Mouse (Mus musculus): ENCODE measurements around the gene Glrb. TPM values are rescaled to one million over a fixed set of nuclear protein-coding genes. Genes with fewer than 3 reads are reported as not detected.

Glrb gene
- polyA plus RNA-seq, 1 experiment from 2014 or later, result 0.09 TPM

- Histone ChIP-seq H3K27me3 (peaks cover 17% of the 10 kb centered on the region), H3K4me2 (no peak overlapping the region), H3K9ac (no peak overlapping the region), H3K36me3 (replicated peaks) (no peaks in the 10 kb centered on the region), H3K4me1 (replicated peaks) (no peaks in the 10 kb centered on the region), H3K9me3 (replicated peaks) (no peaks in the 10 kb centered on the region), H3K4me3 (replicated peaks) (no peak overlapping the region), H3K27ac (replicated peaks) (no peak overlapping the region)
- ATAC-seq (ENCODE audit: insufficient read depth), result no peak
These were observed 116.7 kb downstream of the Glrb start for GRCm38 (mm10) chr3:80796764-80797163.

- no peaks in the 10 kb centered on the region for H3K4me1 ChIP-seq (replicated peaks)
- no peak overlapping the region for H3K27ac ChIP-seq (replicated peaks)
- H3K4me3 ChIP-seq (replicated peaks), result no peak overlapping the region
- no peak overlapping the region for H3K9ac ChIP-seq
- H3K4me2 ChIP-seq, result no peak overlapping the region
- 52% methylated on average over 2 of the region's 2 CpGs for WGBS (ENCODE audit: insufficient replicate concordance)
- peaks cover 2% of the 10 kb centered on the region for H3K27me3 ChIP-seq
- ATAC-seq (ENCODE audit: insufficient read depth), result no peak
- no peaks in the 10 kb centered on the region for H3K36me3 ChIP-seq (replicated peaks)
- H3K9me3 ChIP-seq (replicated peaks), result no peaks in the 10 kb centered on the region
These were observed 118.2 kb downstream of the Glrb start for GRCm38 (mm10) chr3:80795284-80795683.

Other genes starting within 250 kb of the Glrb start
- gene Gria2, start 110.8 kb downstream of the Glrb start, polyA plus RNA-seq (2015; fragmentation: Nextera tagmentation; extraction: Ambion mirVana), result 0.09 and 0.20 TPM in 2 replicates
- gene Pdgfc, start 122.8 kb upstream of the Glrb start, polyA plus RNA-seq (2015; fragmentation: Nextera tagmentation; extraction: Ambion mirVana), result 0.51 and 0.64 TPM in 2 replicates

All from liver, embryonic 15.5 days (tissue).